Comparison of ENCODE assay signal across 8 mouse cellular contexts in the genomic region with DNA sequence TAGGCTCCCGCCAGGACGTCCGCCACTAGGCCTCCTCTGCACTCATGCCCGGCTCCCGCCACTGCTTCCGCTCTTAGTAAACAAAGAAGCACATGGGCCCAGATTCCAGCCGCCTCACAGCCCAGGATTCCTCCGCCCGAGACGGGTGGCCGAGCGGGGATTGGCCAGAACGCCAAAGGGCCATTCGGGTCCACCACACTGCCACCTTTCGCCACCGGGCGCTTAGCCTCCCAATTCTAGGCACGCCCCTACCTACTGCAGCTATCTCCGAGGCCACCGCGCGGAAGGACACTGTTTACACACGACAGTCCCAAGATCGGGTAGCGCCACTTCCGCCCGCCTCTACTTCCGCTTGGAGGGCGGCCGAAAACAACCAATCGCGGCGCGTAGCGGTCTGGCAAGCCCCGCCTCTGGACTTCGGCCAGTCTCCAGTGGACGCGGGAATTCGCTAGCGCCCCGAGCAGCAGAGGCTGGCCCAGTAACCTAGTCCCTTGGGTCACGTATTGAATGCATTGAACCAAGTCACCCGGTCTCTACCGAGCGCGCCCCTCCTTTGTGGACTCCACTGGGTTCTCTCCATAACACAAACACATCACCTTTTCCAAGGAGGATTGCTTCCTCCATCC. TPM values are rescaled to one million over a fixed set of nuclear protein-coding genes. Genes with fewer than 3 reads are reported as not detected.
A peak's percentile ranks its signal among the peaks of the same experiment; 100 is the strongest.
DNase-seq lines count a peak whose midpoint lies in the region; ATAC-seq lines count a peak whose summit lies in the region.

No protein-coding gene starts in this region.

- peak; percentile 97 for DNase-seq in NIH3T3 (ENCODE audit: low read depth)
- peak; percentile 99 for DNase-seq in cerebellum, postnatal 10 days
- DNase-seq in frontal cortex, postnatal 10 days (ENCODE audit: low spot score in 2 of 2) = peak; percentile 89 to 93
- peak; percentile 94 for DNase-seq in layer of hippocampus, postnatal 25 days (ENCODE audit: extremely low spot score in 1 of 2, low spot score in 1 of 2)
- peak; percentile 97 for DNase-seq in lung, postnatal 25 days (ENCODE audit: low spot score)
- peak; percentile 98 for DNase-seq in retina, embryonic 14.5 days (ENCODE audit: low spot score)
- DNase-seq in thymus, postnatal 4 days = peak; percentile 94

- peak overlapping the region; percentile 73 for H3K4me3 ChIP-seq in hindbrain, embryonic 13.5 days

- ATAC-seq in hindbrain, embryonic 13.5 days (ENCODE audit: low FRiP score) = peak; percentile 91

- H3K27me3 ChIP-seq in hindbrain, embryonic 13.5 days = no peaks in the 10 kb centered on the region

- WGBS in hindbrain, embryonic 13.5 days = under 1% methylated on average over 47 of the region's 47 CpGs

- H3K9me3 ChIP-seq in hindbrain, embryonic 13.5 days = no peaks in the 10 kb centered on the region

- H3K36me3 ChIP-seq in hindbrain, embryonic 13.5 days = peaks cover 56% of the 10 kb centered on the region

- peak overlapping the region; percentile 76 for H3K9ac ChIP-seq in hindbrain, embryonic 13.5 days

- peak overlapping the region; percentile 92 for H3K4me2 ChIP-seq in hindbrain, embryonic 13.5 days

- peak overlapping the region; percentile 92 for H3K27ac ChIP-seq in hindbrain, embryonic 13.5 days

- H3K4me1 ChIP-seq in hindbrain, embryonic 13.5 days (replicated peaks) = peaks cover 51% of the 10 kb centered on the region

RNA-seq across cellular contexts. Expression of gene Ap4m1, which starts 0.8 kb away (rescaled TPM):
- 24.3 and 26.5 TPM in 2 replicates for polyA plus RNA-seq in hindbrain, embryonic 13.5 days (2015; fragmentation: Nextera tagmentation; extraction: Ambion mirVana)
- 10 to 100 TPM; 22.8 to 26.7 TPM for total RNA-seq in layer of hippocampus, postnatal 25 days (2021)

RNA-seq across cellular contexts. Expression of gene Mcm7, which starts 1.2 kb away (rescaled TPM):
- 109 and 111 TPM in 2 replicates for polyA plus RNA-seq in hindbrain, embryonic 13.5 days (2015; fragmentation: Nextera tagmentation; extraction: Ambion mirVana)
- 10 to 100 TPM; 18.3 to 19.3 TPM for total RNA-seq in layer of hippocampus, postnatal 25 days (2021)

RNA-seq across cellular contexts. Expression of gene Cops6, which starts 10.2 kb away (rescaled TPM):
- polyA plus RNA-seq in hindbrain, embryonic 13.5 days (2015; fragmentation: Nextera tagmentation; extraction: Ambion mirVana) = 308 and 322 TPM in 2 replicates
- 100 to 1,000 TPM; 136 to 143 TPM for total RNA-seq in layer of hippocampus, postnatal 25 days (2021)

RNA-seq across cellular contexts. Expression of gene Zfp113, which starts 15.5 kb away (rescaled TPM):
- polyA plus RNA-seq in hindbrain, embryonic 13.5 days (2015; fragmentation: Nextera tagmentation; extraction: Ambion mirVana) = 38.9 and 40.5 TPM in 2 replicates
- total RNA-seq in layer of hippocampus, postnatal 25 days (2021) = 10 to 100 TPM; 12.8 to 15.3 TPM

RNA-seq across cellular contexts. Expression of gene Taf6, which starts 16.2 kb away (rescaled TPM):
- polyA plus RNA-seq in hindbrain, embryonic 13.5 days (2015; fragmentation: Nextera tagmentation; extraction: Ambion mirVana) = 85.4 and 90.9 TPM in 2 replicates
- 10 to 100 TPM; 40.5 to 42.7 TPM for total RNA-seq in layer of hippocampus, postnatal 25 days (2021)

Comparison
In these comparisons a context has a peak if more than half of its experiments do, and no peak if none do; other contexts are left out.
1. Peak in every context shown above with its lines: DNase-seq, ATAC-seq, H3K4me3 ChIP-seq and H3K27ac ChIP-seq.